Mouse (Mus musculus): ENCODE results near the gene Hbq1a.

Gene Hbq1a

GRCm38 (mm10) chr11:32331075-32331474 is 31.2 kb downstream of the Hbq1a start:
- DNase-seq: peak; percentile 35

GRCm38 (mm10) chr11:32331861-32332260 is 32.0 kb downstream of the Hbq1a start:
- no peak for DNase-seq

- no peak for DNase-seq
Observed at GRCm38 (mm10) chr11:32333235-32333634, 33.4 kb downstream of the Hbq1a start.

- DNase-seq: no peak
Observed at GRCm38 (mm10) chr11:32336435-32336907, 36.6 kb downstream of the Hbq1a start.

- no peak for DNase-seq
Observed at GRCm38 (mm10) chr11:32339131-32339531, 39.3 kb downstream of the Hbq1a start.

- peak; percentile 80 for DNase-seq
Observed at GRCm38 (mm10) chr11:32340476-32341473, 40.9 kb downstream of the Hbq1a start.

- peak; percentile 70 for DNase-seq
Observed at GRCm38 (mm10) chr11:32342770-32343191, 42.9 kb downstream of the Hbq1a start.

GRCm38 (mm10) chr11:32343350-32343749 is 43.5 kb downstream of the Hbq1a start:
- no peak for DNase-seq

GRCm38 (mm10) chr11:32345504-32346297 is 45.8 kb downstream of the Hbq1a start:
- DNase-seq: no peak

GRCm38 (mm10) chr11:32347264-32347606 is 47.4 kb downstream of the Hbq1a start:
- no peak for DNase-seq

- peak; percentile 75 for DNase-seq
Observed at GRCm38 (mm10) chr11:32347607-32348432, 48.0 kb downstream of the Hbq1a start, which contains the start of gene Sh3pxd2b. Gene Sh3pxd2b (plus strand): TSS chr11:32347820.

GRCm38 (mm10) chr11:32348433-32349283 is 48.8 kb downstream of the Hbq1a start:
- no peak for DNase-seq

GRCm38 (mm10) chr11:32349284-32349953 is 49.5 kb downstream of the Hbq1a start:
- no peak for DNase-seq
